Mouse (Mus musculus): Measurements from ENCODE around the gene Smim10l1.

The Smim10l1 gene

DNA sequence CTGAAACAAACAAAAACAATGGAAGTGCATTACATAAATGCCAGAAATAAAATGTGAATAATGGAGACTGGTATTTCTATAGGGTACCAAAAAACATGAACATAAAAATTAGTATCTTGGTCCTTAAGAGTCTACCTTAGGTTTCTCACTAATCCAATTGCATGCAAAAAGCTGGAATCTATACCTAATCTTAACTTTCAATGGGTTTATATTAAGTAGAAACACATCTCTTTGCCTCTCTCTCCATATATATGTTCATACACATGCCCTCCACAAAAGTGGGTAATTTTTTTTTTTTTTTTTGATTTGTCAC, at the start of gene Smim10l1:
Gene Smim10l1, plus strand, starts transcription at position 301 of the 313 bp plus-strand sequence.
- no peak for DNase-seq (ENCODE audit: low spot score)

DNA sequence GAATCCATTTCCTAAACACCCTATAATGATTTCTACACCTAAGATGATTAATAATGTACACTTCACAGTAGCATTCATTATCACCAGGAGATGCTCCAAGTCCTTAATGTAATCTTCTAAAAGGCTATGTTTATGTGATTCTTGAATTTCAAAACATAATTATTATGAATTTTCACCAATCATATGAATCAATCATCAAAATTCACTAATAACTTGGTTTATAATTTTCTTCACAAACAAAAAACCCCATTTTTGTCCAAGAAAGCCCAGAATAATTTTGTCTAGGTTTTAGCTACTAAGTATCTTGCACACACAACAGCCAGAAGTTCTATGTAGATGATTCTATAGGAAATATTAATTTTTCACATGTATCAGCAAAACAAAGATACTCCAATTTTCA, 49.0 kb upstream of the Smim10l1 start, which contains the start of gene Tas2r140:
Gene Tas2r140, minus strand, starts transcription at position 101 of the 400 bp plus-strand sequence.
- DNase-seq (ENCODE audit: low spot score): no peak

- DNase-seq (ENCODE audit: low spot score): no peak
Observed at GRCm38 (mm10) chr6:133092226-133092625, 12.5 kb upstream of the Smim10l1 start.

DNA sequence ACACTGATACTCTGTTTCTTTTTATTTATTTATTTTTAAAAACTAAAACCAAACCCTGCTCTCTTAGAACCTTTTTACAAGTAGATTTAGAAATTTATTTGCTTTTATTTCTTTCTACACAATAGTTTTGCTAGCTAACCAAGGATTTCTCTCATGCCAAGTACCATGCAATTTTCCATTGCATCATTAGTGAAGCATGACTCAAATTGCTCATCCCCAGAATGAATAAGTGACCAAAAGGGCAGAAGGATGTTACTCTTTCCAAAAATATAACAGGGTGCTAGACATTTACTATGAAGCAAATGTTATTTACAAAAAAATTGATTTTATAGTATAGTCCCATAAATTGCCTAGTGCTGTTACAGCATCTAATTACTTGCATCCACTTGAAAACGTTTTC, 2.3 kb upstream of the Smim10l1 start:
- DNase-seq (ENCODE audit: low spot score): no peak

DNA sequence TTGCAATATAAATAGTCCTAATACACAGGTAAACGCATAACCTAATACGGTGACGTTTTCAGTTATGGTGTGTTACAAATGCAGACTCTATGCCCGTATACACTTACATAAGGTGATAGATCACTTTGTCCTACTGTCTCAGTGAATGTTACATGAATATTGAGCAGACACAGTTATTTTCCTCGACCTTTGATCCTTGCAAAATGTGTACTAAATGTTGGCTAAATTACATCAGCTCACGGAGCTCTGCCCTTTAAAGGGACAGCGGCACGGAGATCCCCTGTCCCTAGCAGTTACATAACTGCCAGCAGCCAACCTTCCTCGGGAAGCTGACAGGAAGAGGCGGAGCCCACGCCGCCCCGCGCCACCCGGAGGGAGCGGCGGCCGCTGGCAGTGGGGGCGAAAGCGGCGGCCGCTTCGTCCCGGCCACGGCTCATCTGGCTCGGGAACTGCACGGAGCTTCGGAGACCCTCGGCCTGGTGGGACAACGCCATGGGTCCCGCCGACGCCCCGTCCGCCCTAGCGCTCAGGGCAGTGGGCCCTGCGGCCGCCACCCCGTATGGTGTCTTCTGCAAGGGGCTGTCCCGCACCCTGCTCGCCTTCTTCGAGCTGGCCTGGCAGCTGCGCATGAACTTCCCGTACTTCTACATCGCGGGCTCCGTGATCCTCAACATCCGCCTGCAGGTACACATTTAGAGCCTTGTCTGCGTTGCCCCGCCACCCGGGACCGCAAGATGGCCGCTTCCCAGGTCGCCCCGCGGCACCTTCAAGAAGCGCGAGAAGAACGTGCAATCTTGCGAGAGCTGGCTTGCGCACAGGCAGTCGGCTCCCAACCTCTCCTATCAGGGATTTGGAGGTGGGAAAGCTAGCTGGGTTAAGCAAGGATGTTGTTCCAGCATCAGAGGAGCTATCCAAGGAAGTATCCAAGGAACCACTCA, 482 bp downstream of the Smim10l1 start:
- peak; percentile 79 for DNase-seq (ENCODE audit: low spot score)
